Mouse (Mus musculus) bone marrow, adult 2 months (tissue): ENCODE data around the gene Klhl2.

Source experiments
- CTCF ChIP-seq: fragments of 200-500 bp; IDR thresholded peaks from 2 replicates; pipeline ENCODE4 v1.5.1; 2011; ENCODE audit warnings: low read length, control low read depth; ENCODE audit not compliant: control insufficient read depth, insufficient read depth
- POLR2A ChIP-seq: fragments of 200-500 bp; IDR thresholded peaks from 2 replicates; pipeline ENCODE4 v1.6.1; 2011; ENCODE audit warnings: low read depth, mild to moderate bottlenecking, control low read depth, low read length, borderline replicate concordance; ENCODE audit not compliant: control insufficient read depth

DNA sequence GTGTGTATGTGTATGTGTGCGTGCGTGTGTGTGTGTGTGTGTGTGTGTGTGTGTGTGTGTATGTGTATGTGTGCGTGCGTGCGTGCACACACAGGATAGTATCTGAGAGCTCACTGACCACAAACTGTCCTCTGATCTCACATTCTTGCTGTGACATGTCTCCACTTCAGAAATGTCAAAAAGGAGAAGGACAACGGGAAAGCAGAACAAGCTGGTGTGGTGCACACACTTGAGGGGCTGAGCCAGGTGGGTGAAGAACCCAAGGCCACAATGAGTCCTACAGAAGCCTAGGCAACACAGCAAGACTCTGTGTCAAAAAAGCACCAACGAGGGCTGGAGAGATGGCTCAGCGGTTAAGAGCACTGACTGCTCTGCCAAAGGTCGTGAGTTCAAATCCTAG lies 81.2 kb downstream of the Klhl2 start:
- no peak for TF ChIP-seq CTCF
- no peak for TF ChIP-seq POLR2A
